Mouse (Mus musculus) left cerebral cortex, postnatal 10 days (tissue): Measurements from ENCODE around the gene Sipa1l2. TPM values are rescaled to one million over a fixed set of nuclear protein-coding genes. Genes with fewer than 3 reads are reported as not detected.

Experiments used
- DNase-seq, 2 experiments: peaks; one replicate each; pipeline ENCODE4 v3.0.0; 2021 to 2022; ENCODE audit warnings: low spot score in 2 of 2, mixed read lengths in 1 of 2; ENCODE audit errors: extremely low spot score in 1 of 2
- intact Hi-C: fragments of 180-260 bp; cut with DNase I; formaldehyde crosslinking; loops from one replicate; pipeline ENCODE4 v1.15.1; 2025
- total RNA-seq, 2 experiments: library from RNA; stranded (reverse); gene quantifications; 2 replicates each; pipeline ENCODE4 v1.2.3; 2021

Sipa1l2 gene
- total RNA-seq, 2 experiments from 2014 or later: 36.6 to 38.6 TPM

GRCm38 (mm10) chr8:125391685-125392084, 177.9 kb downstream of the Sipa1l2 start:
- intact Hi-C loops: no loop called here
- no peak for DNase-seq

DNA sequence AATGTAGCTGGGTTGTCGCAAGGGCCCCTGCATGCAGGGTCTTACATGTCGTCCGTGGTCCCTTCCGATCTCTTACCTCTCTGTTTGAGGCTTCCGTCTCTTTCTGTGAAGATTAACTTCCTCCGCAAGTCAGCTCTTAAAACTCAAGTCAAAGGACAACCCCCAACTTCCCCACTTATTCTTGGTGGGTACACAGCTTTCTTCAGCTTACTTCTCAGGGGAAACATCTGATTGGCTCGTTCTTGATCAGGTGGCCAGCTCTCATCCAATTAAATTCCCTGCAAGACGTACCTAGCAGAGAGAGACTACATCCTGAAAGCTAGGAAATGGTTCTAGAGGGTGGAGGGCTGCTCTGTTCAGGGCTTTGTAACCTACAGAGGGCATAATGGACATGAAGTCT, 178.3 kb downstream of the Sipa1l2 start:
- intact Hi-C loops: no loop called here

GRCm38 (mm10) chr8:125390506-125390895, 179.1 kb downstream of the Sipa1l2 start:
- DNase-seq: no peak
- intact Hi-C loops: no loop called here

More for the DNA sequence above, 178.3 kb downstream of the Sipa1l2 start:
- no peak for DNase-seq

DNA sequence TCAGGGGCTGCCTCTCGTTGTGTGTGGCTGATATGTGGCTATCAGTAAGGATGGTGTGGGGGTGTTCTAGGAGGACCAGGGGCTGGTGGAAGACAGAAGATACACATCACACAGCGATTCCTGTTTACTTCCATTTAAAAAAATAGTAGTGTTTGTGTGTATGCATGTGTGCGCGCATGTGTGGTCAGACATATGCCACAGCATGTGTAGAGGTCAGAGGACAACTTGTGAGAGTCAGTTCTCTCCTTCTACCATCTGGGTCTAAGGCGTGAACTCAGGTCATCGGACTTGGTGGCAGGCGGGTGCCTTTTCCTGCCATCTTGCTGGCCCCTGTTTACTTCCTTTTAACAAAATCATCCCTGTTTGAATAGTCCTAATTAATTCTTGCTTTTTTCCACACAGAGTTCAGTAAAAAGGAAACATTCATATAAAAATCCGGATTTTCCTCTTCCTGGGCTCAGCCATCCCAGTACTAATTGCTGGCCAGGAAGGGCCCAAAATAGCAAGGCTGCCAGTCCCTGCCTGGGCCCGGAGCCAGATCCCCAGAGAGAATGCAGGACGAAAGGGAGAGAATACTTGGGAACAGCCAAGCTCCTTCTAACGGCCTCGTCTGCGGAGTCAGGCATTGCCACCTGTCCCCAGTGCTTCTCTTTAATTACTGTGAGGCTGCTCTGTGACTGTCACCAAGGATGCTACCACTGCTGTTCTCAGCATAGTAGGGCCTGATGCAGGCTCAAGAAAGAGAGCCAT, 179.7 kb downstream of the Sipa1l2 start:
- intact Hi-C loops: no loop called here
- peak; percentile 86 to 90 for DNase-seq

- intact Hi-C loops: no loop called here
These were observed 180.3 kb downstream of the Sipa1l2 start for GRCm38 (mm10) chr8:125389280-125389679.

GRCm38 (mm10) chr8:125388404-125389180, 181.0 kb downstream of the Sipa1l2 start:
- DNase-seq: no peak
- intact Hi-C loops: no loop called here

More at GRCm38 (mm10) chr8:125389280-125389679, 180.3 kb downstream of the Sipa1l2 start:
- DNase-seq: peak in 1 of 2 experiments; percentile 71

DNA sequence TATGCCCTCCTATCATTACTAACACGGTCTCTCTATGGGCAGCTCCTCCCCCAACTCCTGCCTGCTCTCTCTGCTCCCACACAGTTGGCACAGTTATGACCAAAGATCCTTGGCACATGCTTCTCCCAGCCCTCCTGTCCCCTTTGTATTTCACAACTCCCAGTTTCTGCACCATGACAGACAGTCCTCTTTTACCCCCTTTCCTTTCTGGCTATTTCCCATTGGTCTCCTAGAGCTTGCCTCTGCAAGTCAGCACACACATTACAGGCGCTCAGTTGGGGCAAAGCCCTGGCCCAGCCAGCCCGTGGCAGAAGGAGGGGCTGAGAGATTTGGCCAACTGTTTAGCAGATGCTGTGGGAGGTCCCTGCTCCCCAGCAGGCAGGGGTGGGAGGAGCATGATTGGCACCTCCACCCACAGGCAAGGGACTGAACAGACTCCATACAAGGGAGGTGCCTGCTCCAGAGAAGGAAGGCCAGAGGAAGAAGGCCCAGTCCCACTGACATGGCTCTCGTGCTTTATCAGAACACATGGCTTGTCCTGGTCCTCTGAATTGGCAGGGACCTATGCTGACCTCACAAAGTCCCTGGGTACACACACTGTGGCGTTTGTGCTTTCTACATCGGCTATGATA, 184.0 kb downstream of the Sipa1l2 start:
- DNase-seq: peak in 1 of 2 experiments; percentile 67
- intact Hi-C loops: no loop called here

GRCm38 (mm10) chr8:125384551-125385183, 184.9 kb downstream of the Sipa1l2 start:
- intact Hi-C loops: no loop called here
- no peak for DNase-seq

GRCm38 (mm10) chr8:125381674-125382073, 187.9 kb downstream of the Sipa1l2 start:
- DNase-seq: no peak
- intact Hi-C loops: no loop called here

DNA sequence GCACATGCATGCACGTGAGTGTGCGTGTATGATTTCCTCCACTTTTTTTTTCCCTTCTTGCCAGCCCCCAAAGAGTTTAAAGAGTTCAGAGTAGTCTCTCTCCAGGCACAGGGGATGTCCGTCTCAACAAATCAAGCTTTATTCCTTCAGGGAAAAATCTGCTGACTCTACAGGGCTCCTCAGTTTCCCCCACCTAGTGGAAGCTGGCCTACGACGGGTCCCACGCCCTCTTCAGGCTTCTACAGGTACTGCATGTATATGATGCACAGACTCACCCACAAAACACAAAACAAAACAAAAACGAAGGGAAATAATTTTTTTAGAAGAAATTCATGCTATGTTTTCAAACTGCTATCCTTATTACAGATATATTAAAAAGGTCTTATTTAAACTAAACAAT, 189.7 kb downstream of the Sipa1l2 start:
- intact Hi-C loops: no loop called here
- DNase-seq: no peak

DNA sequence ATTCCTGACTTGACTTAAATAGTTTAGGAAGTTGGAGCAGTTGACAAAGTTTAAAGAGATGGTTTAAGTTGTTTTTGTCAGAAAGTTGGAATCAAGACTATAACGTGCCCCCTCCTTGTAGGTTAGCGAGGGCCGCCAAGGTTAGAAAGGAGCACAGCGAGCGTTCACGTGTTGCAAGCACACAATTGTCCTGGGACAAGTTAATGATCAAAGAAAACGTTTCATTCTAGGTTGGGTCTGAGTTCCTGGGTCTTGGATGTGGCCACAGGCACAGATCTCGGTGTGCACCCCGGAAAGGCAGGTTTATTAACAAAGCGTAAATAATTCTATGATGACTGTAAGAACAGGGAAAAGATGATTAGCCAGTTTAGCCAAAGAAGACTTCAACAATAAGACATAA, 190.5 kb downstream of the Sipa1l2 start:
- intact Hi-C loops: no loop called here
- DNase-seq: no peak

DNA sequence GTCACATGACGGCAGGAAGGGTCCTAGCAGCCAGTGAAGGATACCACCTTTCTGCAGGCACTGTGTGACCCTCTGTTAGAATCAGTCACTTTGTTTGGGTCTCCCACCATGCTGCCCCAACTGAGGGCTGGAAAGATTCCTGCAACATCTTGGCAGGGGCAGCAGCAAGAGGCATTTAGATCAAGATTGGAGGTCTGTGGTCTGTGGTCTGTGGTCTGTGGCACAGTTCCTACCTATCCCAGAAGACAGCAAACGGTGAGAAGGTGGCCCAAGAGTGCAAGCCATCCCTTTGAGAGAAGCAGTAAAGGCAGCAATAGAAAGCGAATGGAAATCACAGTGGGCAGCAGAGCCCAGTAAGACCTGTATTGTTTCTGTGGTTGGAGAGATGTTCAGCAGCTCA, 191.9 kb downstream of the Sipa1l2 start:
- intact Hi-C loops: no loop called here
- DNase-seq: no peak

DNA sequence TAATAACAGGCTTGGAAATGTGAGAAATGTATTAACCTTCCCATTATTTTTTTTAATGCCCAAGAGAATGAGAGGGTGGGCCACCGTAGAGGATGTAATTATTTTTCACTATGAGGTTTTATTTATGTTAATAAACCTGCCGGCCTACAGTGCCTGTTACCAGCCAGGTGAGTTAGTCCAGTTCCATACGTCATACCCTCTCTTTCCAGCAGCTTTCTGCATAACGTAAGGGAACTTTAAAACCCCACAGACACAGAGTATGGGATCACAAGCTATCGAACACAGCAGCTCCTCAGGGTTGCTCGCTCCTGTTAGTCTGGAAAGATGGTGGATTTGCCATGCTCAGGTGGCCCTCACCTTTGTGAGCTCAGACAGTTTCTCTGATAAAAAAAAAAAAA, 193.2 kb downstream of the Sipa1l2 start:
- intact Hi-C loops: no loop called here
- DNase-seq: no peak

- DNase-seq: no peak
- intact Hi-C loops: no loop called here
These were observed 193.8 kb downstream of the Sipa1l2 start for GRCm38 (mm10) chr8:125375659-125376447.

DNA sequence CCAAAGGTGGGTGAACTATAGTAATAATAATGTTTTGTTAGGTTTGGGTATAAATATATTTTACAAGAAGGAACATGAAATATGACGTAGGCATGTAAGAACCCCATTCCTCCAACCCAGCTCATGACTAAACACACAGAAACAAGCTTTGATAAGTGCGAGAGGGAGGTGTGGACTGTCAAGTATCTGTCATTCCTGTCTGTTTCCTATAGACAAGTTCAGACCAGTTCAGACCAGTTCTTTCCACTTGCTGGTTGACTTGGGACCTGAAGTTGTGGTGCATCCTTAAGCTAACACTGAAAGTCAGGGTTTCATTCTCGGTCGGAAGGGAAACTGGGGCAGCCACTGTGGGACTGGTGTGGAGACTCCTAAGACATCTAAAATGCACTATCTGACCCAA, 197.0 kb downstream of the Sipa1l2 start:
- intact Hi-C loops: no loop called here
- no peak for DNase-seq

GRCm38 (mm10) chr8:125369491-125370236, 199.9 kb downstream of the Sipa1l2 start:
- intact Hi-C loops: no loop called here
- peak in 1 of 2 experiments; percentile 74 for DNase-seq

- DNase-seq: no peak
- intact Hi-C loops: no loop called here
These were observed 201.1 kb downstream of the Sipa1l2 start for GRCm38 (mm10) chr8:125368341-125369035.
